Mouse (Mus musculus): ENCODE results near the gene Cacng7.

GRCm38 (mm10) chr7:3313571-3313970, 19.2 kb upstream of the Cacng7 start:
- no peak for TF ChIP-seq EP300 (IDR thresholded peaks at IDR 0.05; ENCODE audit: low read depth)
- no peak for TF ChIP-seq CTCF (IDR thresholded peaks at IDR 0.05; ENCODE audit: low read depth)
